Mouse (Mus musculus) heart, adult 18-20 months (tissue): ENCODE results near the gene Dync1li1. TPM values are rescaled to one million over a fixed set of nuclear protein-coding genes. Genes with fewer than 3 reads are reported as not detected.
"Not testable (repeated sequence)": the region's sequence is repeated elsewhere in the genome, so short reads cannot be mapped to it uniquely, and the experiment has no call there.

Experiments used
- DNase-seq, 2 experiments: peaks; one replicate each; pipeline ENCODE4 v3.0.0; 2021 to 2022; ENCODE audit warnings: mixed read lengths in 1 of 2
- total RNA-seq, 2 experiments: library from RNA; stranded (reverse); gene quantifications; 2 replicates each; pipeline ENCODE4 v1.2.3; 2021

Dync1li1 gene
- total RNA-seq, 2 experiments from 2014 or later, result 64.3 to 69.5 TPM

DNA sequence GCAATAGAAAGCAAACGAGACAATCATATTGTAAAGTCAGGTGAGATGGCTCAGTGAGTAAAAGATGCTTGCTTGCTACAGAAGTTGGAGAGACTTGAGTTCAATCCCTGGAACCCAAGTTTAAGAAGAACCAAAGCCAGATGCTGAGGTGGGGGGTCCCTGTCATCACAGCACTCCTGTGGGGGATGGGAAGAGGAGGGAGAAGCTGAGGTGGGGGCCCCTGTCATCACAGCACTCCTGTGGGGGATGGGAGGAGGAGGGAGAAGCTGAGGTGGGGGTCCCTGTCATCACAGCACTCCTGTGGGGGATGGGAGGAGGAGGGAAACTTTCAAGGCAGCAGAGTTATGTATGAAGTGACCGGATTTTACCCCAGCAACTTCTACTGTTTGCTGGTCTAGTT is 15.0 kb upstream of the Dync1li1 start:
- DNase-seq, result no peak

DNA sequence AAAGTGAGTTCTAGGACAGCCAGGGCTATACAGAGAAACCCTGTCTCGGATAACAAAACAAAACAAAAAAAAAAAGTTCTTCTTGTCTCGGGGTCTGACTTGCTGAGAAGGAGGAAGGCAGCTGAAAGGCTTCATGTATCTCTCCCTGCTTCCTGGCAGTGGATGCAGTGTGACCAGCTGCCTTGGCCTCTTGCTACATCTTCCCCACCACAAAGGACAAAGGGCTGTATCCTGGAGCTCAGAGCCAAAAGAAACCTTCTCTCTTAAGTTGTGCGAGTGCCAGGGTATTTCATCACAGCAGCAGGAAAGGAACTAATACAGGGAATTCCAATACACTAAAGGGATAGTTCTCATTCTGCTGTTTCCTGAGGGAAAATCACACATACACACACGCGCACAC is 10.0 kb upstream of the Dync1li1 start:
- DNase-seq, result no peak

DNA sequence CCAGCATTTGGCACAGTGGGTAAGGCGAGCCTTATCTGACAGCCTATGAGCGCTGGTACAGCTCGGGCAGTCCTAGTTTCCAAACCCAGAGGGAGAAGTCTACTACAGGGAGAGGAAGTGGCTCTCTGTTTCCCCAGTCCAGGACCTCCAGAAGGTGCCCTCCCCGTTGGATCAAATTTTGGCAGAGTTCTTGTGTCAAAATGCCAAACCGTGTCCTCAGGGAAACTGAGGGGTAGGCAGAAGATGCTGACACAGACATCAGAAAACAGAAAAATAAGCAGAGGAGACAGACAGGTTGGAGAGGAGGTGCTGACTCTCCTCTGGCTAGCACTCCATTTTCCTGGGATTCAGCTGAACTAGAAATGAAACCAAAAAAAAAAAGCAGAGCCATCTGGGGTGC is 8.6 kb upstream of the Dync1li1 start:
- DNase-seq, result no peak

GRCm38 (mm10) chr9:114680531-114680930 is 8.1 kb upstream of the Dync1li1 start:
- DNase-seq, result no peak

DNA sequence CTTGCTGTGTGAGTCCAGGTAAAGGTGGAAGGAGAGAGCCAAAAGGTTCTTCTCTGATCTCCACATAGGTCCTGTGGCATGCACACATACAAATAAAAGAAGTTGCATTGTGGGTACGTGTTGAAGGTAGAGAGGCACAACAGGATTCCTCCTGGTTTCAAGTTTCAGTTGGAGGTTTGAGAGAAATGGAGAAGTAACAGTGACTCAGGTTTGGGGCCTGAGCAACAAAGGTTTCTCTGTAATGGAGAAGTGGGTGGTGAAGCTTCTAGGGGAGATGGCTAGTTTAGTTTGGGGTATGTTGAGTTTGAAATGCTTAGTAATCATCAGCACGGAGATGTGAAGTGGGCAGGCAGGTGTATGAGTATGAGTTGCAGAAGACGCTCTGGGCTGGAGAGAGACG is 6.4 kb upstream of the Dync1li1 start:
- DNase-seq, result no peak

GRCm38 (mm10) chr9:114686245-114686644 is 2.3 kb upstream of the Dync1li1 start:
- DNase-seq, result no peak

GRCm38 (mm10) chr9:114687639-114688038 is 951 bp upstream of the Dync1li1 start:
- DNase-seq, result no peak

- DNase-seq, result no peak
Observed at GRCm38 (mm10) chr9:114688953-114689407, 390 bp downstream of the Dync1li1 start.

- DNase-seq, result peak; percentile 22
Observed at GRCm38 (mm10) chr9:114690119-114690601, 1.6 kb downstream of the Dync1li1 start.

DNA sequence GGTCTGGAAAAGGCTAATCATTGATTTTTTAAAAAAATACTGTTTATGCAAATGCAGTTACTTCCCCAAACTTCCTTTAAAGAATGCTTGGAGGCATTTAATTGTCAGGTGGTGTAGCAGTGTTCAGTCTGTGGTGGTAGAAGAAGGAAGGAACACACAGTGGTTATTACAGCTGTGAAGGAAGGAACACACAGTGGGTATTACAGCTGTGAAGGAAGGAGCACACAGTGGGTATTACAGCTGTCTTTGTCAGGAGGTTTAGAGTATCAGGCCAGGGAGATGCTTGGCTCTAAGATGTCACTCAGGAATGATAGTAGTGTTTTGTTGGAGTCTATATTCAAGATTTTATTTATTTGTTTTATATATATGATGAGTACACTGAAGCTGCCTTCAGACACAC is 2.5 kb downstream of the Dync1li1 start:
- no peak for DNase-seq

- not testable (repeated sequence) for DNase-seq
Observed at GRCm38 (mm10) chr9:114695662-114696061, 7.1 kb downstream of the Dync1li1 start.

GRCm38 (mm10) chr9:114697072-114697471 is 8.5 kb downstream of the Dync1li1 start:
- no peak for DNase-seq

GRCm38 (mm10) chr9:114697926-114698325 is 9.3 kb downstream of the Dync1li1 start:
- no peak for DNase-seq

GRCm38 (mm10) chr9:114699262-114699661 is 10.7 kb downstream of the Dync1li1 start:
- peak; percentile 33 to 41 for DNase-seq

DNA sequence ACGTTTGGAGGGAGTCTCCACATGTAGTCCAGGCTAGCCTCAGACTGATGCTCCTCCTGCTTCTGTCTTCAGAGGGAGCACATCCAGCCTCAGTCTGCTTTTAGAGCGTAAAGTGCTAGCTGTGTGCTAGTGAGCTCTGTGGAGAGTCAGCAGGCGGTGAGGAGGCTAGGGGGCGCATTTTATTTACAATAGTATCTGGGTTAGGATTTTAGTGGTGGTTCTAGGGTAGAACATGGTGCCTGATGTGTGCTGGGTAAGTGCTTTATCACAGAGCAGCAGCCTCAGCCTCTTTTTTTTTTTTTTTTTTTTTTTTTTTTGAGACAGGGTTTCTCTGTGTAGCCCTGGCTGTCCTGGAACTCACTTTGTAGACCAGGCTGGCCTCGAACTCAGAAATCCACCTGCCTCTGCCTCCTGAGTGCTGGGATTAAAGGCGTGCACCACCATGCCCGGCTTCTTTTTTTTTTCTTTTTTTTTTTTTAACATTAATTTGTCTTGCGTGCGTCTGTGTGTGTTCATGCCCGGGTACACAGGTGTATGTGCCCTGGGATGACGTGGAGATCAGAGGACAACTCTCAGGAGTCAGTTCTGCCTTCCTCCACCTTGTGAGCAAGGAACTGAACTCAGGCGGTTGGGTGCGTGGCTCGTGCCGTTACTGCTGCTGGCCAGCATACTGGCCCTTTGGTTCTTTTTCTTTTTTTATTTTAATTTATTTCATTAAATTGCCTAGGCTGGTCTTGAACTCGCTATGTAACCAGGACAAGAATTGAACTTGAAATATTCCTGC is 11.5 kb downstream of the Dync1li1 start:
- DNase-seq, result no peak

DNA sequence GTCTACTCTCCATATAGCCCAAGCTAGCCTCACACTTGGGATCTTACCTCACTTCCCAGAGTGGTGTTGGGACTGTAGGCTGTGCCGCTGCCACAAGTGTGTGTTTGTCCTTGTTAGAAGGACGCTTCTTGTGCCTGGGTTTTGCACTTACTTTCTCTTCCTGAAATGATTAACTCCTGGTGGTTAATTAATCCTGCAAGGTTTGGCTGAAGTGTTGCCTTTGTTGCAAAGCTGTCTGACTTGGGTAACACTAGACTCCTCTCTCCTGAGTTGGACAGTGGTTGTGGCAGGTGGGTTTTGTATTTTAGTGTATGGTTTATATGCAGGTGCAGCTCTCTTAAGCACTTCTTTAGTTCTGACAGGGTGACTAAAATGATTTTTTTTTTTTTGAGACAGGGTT is 12.4 kb downstream of the Dync1li1 start:
- DNase-seq, result no peak

- DNase-seq, result no peak
Observed at GRCm38 (mm10) chr9:114701921-114702320, 13.3 kb downstream of the Dync1li1 start.

GRCm38 (mm10) chr9:114707805-114708204 is 19.2 kb downstream of the Dync1li1 start:
- DNase-seq, result no peak

DNA sequence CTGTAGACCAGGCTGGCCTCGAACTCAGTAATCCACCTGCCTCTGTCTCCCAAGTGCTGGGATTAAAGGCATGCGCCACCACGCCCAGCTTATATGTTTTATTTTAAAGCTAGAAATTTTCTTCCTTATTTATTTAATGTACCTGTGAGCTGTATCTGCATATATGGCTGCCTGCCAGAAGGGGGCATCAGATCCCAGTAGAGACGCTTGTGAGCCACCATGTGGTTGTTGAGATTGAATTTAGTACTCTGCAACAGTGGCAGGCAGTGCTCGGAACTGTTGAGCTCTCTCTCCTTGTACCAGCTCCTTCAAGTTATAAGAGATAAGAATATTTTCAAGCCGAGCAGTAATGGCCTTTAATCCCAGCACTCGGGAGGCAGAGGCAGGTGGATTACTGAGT is 21.8 kb downstream of the Dync1li1 start:
- DNase-seq, result no peak

DNA sequence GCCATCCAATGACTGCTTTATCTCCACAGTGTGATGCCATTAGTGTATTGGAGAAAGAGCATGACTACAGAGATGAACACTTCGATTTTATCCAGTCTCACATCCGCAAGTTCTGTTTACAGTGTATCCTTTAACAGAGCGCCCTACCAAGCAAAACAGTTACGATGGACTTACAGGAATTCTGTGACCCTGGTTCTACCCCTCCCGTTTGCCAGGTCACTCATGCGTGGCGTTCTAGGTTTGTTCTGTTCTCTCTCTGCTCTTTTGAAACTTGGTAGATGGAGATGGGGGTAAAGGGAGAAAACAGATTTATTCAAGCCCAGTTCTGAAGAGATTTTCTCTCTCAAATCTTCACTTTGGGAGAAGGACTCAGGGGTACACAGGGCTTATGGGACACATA is 24.9 kb downstream of the Dync1li1 start:
- no peak for DNase-seq

DNA sequence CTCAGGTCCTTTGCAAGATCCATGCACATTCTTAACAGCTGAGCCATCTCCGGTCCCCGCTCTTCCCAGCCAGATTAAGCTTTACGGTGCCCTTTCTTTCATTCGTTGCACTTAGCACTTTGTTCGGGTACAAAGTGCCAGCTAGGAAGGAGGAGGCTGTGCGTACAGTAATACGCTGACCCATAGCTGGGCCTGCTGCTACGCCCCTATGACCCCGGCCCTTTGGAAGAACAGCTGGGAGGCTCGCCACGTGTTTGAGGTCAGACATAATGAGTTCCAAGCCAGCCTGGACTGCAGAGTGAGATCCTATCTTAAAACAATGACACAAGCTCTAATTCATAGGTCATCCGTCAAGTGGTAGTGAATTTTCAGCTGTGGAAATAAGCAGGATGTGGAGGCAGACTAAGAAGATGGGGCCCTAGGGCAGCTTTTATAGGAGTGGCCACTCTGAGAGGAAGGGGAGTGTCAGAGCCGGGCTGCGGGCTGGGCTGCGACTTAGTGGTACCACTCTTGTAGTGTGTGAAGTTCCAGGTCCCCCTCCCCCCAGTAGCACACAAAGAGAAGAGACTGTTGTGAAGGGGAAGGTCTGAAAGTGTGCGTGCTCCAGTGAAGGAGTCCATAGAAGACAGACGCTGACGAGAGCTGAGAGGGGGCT is 28.2 kb downstream of the Dync1li1 start:
- no peak for DNase-seq

- DNase-seq, result peak; percentile 38 to 81
Observed at GRCm38 (mm10) chr9:114727315-114727714, 38.7 kb downstream of the Dync1li1 start.

GRCm38 (mm10) chr9:114728432-114728831 is 39.8 kb downstream of the Dync1li1 start:
- DNase-seq, result not testable (repeated sequence)
